Mouse (Mus musculus): ENCODE data around the gene Kcnj6. TPM values are rescaled to one million over a fixed set of nuclear protein-coding genes. Genes with fewer than 3 reads are reported as not detected.
"Not testable (repeated sequence)": the region's sequence is repeated elsewhere in the genome, so short reads cannot be mapped to it uniquely, and the experiment has no call there.

Gene Kcnj6
- total RNA-seq, 2 experiments from 2014 or later = 0.53 to 0.73 TPM

DNA sequence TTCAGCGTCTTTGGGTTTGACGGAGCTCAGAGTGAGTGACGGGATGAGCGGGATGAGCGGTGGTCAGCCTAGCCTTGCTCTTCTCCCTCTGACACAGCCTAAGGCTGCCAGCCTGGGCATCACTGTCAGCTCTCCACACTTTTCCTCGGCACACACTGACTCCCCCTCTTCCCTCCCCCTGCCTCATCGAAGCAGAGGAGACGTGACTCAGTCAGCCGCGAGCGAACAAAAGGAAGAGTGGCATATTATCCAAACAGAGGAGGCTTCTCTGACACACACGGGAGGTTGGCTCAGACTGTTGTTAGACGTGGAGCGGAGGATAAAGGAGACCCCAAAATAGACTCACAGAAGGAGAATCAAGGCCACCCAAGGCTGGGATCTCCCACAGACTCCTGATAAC, 147.1 kb downstream of the Kcnj6 start:
- no peak for DNase-seq

DNA sequence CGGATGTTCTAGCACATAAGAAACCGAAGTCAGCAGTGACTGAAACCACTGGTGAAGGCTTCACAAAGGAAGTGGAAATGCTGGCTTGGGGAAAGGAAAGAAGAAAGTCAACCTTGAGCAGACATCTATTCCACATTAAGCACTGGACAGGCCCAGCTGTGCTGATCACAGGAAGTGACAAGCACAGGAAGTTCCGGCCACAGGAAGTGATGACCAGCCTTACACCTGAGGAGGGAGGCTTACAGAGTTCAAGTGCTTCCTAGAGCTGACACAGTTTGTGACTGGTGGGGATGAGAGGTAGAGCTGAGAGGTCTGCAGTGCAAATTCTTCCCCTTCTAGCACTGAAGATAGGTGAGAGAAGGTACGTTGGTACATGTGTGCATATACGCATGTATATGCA, 151.5 kb downstream of the Kcnj6 start:
- DNase-seq = no peak

DNA sequence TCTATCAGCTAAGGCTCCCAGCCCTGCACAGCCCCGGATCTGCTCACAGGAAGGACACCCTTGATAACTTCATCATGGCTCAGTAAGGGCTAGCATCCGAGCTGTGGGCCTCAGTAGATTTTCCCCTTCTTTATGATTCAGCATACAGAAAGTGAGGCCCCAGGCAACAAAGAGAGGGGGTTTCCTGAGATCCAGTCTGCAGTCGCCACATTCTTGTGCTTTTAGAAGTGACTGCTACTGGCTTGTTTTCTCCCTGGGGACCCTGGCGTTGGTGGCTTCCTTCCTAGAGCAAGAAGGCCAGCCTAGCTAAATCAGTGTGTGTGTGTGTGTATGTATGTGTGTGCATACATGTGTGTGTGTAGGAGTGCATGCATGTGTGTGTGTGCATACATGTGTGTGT, 152.7 kb downstream of the Kcnj6 start:
- DNase-seq = no peak

- DNase-seq = no peak
Measured at GRCm38 (mm10) chr16:94839398-94839797, 158.1 kb downstream of the Kcnj6 start.

DNA sequence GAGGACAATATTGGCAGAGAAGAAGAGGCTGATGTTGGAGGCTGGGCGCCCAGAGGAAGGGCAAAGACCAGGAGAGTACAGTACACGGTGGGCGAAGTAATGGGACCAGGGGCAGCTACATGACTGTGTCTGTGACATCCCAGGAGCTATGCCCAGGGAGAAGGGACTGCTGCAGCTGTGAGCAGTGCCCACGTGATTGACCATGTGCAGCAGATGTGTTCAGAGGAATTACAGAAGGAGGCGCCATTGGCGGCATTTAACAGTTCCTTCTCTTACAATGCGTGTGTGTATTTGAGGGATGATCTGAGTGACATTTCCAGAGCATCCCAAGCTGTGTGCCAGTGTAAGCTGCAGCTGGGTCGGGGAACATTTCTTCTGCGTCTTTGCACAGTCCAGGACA, 159.6 kb downstream of the Kcnj6 start:
- DNase-seq = no peak

DNA sequence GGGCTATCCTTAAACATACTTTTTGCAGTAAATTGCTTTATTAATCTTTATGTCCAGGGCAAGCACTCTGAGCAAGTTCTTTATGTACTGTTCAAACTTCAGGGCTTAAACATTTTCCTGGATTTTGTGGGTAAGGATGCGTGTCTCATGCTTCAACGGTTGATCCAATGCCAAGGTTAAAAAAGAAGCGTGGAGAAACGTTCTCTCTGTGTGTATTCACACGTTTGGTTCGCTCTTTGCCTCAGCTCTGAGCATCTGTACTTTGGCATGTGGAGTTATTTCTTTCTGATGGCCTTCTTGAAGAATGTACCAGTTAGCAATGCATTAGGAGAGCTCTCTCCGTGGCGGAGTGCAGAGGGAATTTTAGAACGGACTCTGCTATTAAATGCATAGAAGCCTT, 163.0 kb downstream of the Kcnj6 start:
- DNase-seq = no peak

GRCm38 (mm10) chr16:94828166-94828565, 169.3 kb downstream of the Kcnj6 start:
- no peak for DNase-seq

DNA sequence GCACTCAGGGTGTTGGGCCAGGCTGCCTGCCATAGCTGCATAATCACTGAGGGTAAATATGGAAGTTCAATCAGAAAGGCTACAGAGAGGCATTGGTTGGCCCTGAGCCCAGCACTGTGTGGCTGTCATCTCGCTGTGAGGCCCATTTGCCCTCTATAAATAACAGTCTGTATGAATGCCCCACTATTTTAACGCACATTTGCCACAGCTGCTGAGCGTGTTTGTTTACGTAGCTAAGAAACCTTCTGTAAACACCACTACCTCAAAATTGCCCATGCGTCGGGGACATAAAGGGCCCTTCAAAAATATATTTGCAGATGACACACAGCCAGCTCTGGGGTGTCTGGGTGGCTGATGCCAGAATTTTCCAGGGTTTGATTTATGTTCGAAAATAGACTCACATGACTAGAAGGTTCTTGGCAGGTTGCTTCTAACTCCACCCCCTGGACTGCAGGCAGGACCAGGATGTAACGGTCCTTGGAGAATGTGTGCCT, 170.4 kb downstream of the Kcnj6 start:
- peak; percentile 4 to 14 for DNase-seq

GRCm38 (mm10) chr16:94825274-94825673, 172.2 kb downstream of the Kcnj6 start:
- DNase-seq = no peak

DNA sequence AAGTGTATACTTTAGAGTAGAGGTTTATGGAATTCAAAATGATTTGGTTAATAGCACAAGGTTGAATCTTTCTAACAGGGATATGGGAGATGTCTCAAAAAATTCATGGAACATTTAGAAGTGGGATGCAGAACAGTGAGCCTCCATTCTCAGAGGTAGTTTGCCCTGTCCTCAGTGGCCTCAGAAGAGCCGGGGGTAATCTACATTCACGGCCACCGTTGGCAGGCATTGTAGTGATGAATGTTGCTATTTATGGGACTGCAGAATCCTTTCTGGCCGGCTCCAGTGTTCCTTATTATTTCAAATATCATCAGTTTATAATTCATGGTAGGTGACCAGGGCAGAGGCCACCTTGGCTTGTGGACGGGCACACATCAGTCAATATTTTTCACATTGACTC, 174.9 kb downstream of the Kcnj6 start:
- DNase-seq = no peak

DNA sequence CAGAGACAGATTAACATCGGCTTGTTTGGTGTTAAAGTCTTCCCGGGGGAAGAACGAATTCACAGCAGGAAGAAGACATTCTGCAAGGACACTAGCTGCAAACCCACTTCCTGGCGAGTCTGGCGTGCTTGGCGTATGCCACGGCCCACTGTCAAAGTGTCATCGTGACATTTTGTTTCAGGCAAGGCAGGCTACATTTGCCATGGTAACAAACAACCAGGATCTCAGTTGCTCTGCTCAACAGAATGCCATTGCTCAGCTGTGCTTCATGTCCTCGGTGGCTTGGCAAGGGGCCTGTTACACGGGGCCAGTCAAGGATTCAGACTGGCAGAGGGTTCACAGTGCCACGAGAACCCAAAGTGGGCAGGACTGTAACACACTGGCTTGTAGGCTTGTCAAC, 175.9 kb downstream of the Kcnj6 start:
- no peak for DNase-seq

DNA sequence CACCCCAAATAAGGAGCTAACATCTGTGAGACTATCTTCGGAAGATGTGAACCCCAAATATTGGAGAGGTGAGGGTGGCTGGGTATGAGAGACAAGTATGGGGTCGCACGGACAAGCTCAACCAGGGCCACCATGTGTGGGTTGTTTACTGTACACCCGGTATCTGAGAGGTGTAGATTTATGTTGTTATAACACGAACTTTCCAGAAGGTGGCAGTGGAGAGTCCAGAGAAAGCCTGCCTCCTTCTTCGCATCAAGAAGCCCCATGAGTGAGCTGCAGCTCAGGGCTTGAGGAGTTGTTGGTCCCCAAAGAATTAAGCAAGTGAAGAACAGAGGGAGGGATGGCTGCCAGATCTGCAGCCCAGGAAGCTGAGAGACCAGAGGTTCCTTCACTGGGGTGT, 181.1 kb downstream of the Kcnj6 start:
- peak in 1 of 2 experiments; percentile 31 for DNase-seq

DNA sequence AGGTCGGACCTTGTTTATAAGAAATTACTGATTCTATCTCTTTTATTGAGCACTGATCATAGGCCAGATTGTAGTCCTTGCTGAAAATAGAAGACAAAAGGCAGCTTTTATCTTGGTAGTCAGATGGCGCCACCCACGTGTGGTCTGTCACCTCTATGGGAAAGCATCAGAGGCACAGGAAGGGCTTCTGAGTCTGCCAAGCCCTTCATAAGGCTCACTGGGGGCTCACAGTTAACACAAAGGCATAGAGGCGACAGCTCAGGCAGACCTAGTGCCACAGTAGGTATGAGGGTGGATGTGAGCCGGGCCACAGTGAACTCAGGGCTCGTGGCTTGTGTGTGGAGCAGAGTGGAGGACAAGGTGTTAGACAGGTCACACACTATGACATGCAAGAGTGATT, 181.6 kb downstream of the Kcnj6 start:
- DNase-seq = no peak

GRCm38 (mm10) chr16:94809286-94809685, 188.2 kb downstream of the Kcnj6 start:
- not testable (repeated sequence) for DNase-seq

DNA sequence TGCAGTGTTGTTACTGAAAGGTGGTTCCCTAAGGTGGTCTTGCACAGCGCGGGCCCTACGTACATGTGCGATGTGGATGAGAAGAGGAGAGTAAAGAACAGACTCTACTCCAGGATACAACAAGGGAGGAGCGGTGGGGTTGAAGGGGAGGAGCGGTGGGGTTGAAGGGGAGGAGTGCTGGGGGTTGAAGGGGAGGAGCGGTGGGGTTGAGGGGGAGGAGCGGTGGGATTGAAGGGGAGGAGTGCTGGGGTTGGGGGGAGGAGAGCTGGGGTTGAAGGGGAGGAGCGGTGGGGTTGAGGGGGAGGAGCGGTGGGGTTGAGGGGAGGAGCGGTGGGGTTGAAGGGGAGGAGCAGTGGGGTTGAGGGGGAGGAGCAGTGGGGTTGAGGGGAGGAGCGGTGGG, 199.3 kb downstream of the Kcnj6 start:
- no peak for DNase-seq

DNA sequence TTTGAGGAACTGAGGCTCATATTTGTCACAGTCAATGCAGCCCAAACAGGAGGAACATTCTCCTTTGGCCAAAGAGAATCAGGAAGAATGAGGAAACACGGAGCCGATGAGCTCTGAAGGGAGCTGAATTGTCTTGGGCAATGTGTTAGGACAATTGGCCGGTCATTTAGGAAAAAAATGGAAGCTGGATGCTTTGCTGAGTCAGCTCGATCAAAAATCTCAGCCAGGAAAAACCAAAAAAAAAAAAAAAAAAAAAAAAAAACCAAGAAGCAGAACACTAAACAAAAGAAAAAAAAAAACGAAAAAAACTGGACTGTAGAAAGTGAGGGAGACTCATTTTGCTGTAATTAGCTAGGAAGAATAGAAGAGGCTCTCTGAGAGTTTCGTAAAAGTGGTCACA, 200.1 kb downstream of the Kcnj6 start:
- no peak for DNase-seq

DNA sequence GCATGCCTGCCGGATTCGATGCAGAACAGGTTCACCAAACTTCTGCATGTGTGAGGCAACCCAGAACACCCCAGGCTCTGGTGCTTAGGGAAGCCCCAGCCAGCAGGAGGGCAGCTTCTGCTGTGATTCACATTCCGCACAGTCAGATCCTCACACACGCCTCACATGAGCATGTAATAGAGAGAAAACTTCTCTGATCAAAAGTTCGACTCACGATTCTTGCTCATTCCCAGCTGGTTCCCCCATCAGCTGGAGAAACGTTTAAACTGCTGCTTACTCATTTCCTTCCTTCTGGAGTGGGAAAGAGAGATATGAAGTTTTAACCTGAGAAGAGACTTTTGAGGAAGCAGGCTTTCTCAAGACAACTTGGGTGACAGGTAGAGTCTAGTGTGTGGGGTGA, 204.5 kb downstream of the Kcnj6 start:
- DNase-seq = no peak

GRCm38 (mm10) chr16:94789958-94790357, 207.5 kb downstream of the Kcnj6 start:
- DNase-seq = peak; percentile 28 to 58

GRCm38 (mm10) chr16:94788716-94789115, 208.8 kb downstream of the Kcnj6 start:
- no peak for DNase-seq

DNA sequence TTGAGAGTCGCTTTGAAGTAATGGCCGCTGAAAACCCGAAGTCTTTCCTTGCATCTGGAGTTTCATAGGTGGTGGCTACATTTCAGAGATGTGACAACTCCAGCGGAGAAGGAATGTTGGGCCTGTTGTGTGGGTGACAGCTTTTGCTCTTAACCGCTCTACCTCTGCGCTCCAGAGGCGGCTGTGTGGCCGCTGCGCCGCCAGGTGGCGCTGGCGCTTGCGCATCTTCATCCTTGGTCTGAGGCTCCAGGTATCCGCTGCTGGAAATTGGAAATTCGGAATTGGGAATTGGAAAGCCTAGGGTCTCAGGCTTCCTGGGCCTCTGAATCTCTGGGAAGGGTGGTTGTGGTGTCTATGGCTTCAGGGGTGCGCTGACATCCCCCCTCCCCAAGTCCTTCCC, 209.3 kb downstream of the Kcnj6 start:
- DNase-seq = peak; percentile 60 to 78

GRCm38 (mm10) chr16:94785873-94786272, 211.6 kb downstream of the Kcnj6 start:
- no peak for DNase-seq

DNA sequence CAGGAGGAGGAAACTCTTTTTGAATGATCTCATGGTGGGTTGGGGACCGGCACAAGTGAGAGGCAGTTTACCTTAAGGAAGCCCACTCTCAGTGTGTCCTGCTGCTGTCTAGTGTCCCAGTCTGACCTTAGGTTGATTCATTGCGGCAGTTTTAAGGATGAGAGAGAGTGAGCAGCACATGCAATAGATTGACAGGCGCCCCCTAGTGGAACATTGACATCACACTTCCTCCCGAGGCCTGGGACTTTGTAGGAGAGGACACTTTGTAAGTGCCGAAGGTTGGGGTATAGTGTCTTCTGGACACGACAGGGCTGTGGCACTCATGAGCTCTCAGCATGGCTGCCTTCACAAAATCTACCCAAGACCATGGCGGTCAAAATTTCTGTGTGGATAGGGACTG, 213.8 kb downstream of the Kcnj6 start:
- DNase-seq = peak; percentile 26 to 44

GRCm38 (mm10) chr16:94782110-94782946, 215.2 kb downstream of the Kcnj6 start:
- DNase-seq = no peak

- no peak for DNase-seq
Measured at GRCm38 (mm10) chr16:94773928-94774327, 223.6 kb downstream of the Kcnj6 start.
